Mouse (Mus musculus) frontal cortex, postnatal 36 days (tissue): ENCODE measurements around the gene Zfand2b.

ENCODE experiments used
- DNase-seq, 2 experiments: peaks; one replicate each; pipeline ENCODE4 v3.0.0; 2022; ENCODE audit warnings: low spot score in 2 of 2

Gene Zfand2b

DNA sequence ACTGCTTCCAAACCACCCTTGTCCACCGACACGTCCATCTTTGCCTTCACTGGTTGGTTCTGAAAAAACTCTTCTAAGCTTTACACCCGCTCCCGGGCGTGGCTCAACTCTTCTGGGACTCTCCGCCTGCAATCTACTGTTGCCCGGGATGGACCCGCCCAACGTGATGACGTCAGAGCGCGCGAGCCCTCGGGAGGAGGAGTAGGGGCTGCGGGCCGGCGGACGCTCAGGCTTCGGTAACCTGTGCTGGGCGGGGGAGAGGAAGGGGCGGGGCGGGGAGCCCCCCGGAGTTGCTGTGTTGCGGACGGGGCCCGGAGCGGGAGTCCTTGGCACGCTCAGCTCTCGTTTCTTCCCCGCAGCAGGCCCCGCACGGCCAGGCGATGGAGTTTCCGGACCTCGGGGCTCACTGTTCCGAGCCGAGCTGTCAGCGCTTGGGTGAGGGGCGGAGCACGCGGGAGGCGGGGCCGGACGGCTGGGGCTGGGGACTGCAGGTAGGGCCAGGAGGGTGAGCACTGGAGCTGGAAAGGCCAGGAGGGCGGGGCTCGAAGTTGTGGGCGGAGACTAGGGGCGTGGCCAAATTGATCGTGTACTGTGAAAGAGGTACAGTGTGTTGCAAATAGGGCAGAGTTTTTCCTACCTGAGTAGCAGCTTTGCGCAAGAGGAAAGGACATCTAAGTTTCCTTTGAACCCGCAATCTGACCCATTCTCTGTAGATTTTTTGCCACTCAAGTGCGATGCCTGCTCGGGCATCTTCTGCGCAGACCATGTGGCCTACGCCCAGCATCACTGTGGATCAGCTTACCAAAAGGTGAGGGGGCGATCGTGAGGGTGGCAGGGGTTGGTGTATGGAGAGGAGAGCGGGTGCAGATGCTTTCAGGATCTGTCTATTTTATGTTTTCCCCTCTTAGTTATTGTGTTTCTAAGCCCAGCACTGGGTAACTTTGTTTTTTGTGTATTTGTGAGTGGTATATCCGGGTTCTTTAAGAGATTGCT, at the start of gene Zfand2b:
Gene Zfand2b (plus strand): TSS at position 175 of the 993 bp plus-strand sequence.
- peak; percentile 92 to 93 for DNase-seq

GRCm38 (mm10) chr1:75122211-75122610, 46.2 kb upstream of the Zfand2b start:
- DNase-seq: no peak

- DNase-seq: peak; percentile 87 to 88
These were observed 43.8 kb upstream of the Zfand2b start, which contains the start of gene Nhej1 for GRCm38 (mm10) chr1:75124346-75125321. Nhej1 (minus strand) TSS chr1:75125200.

DNA sequence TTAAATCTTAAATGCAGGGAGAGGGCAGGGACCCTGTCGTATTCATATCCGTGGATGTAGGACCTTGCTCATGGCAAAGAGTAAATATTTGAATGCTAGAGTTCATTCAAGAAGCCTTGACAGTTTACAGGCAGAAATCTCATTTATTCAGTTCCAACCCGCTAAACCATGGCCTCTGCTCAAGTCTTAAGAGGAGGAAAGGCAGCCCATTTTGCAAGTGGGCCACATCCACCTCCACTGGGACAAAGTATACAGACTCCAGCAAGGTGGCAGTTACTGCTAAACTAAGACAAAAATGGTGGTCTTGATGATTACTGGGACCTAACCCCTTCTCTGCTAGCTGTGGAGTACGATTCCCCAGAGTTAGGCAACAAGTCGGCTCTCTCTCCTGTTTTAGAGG, 43.0 kb upstream of the Zfand2b start:
- no peak for DNase-seq

GRCm38 (mm10) chr1:75128641-75129040, 39.8 kb upstream of the Zfand2b start:
- DNase-seq: no peak

DNA sequence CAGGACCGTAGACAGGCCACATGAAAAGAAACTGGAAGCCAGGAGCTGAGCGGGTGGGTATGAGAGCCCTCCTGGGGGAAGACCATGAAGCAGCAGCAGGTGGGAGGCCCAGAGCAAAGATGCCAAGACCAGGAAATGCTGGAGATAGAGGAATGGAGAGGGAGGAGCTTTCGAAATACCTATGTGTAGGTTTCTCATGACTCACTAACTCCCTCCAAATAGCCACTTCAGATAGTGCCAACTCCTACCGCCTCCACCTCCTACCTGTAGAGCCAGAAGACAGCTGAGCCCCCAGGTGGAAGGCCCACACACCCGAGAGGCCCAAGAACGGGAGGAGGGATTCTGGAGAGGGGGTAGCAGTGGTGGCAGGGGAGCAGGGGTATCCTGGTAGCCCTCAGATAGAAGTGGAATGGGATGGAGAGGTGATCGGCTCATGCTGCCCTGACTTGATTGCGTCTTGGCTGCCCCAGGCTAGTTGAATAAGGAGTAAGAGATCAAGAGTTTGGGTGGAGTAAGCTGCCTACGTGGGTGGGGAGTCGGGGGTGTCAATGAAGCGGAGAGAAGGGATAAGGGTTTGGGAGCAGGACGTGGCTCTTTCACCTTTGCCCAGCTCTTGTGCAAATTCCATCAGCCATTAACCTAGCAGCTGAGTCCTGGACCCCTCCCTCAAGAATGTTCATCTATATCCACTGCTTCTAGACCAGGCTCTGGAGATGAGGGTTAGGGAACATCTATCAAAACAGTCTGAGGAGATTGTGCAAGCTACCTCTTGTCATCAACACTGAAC, 34.8 kb upstream of the Zfand2b start, which contains the start of gene Slc23a3:
Gene Slc23a3 (minus strand): TSS at position 470 of the 787 bp plus-strand sequence.
- DNase-seq: no peak

DNA sequence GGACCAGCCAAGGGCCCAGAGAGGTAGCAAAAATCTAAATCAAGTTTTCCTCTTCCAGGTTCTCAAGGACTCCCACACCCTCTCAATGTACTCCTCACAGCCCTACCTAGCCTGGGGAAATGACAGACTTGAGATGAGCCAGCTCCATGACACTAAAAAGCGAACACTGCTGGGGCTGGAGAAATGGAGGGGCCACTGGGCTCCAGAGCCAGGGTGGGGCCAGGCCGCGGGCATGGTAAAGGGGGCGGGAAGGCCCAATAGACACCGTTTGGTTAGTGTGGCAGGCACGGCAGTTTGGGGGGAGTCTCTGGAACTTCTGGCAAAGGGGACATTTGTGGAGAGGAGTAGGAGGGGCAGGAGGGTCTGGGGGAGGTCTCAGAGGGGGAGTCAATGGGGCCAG, 32.2 kb upstream of the Zfand2b start:
- no peak for DNase-seq

DNA sequence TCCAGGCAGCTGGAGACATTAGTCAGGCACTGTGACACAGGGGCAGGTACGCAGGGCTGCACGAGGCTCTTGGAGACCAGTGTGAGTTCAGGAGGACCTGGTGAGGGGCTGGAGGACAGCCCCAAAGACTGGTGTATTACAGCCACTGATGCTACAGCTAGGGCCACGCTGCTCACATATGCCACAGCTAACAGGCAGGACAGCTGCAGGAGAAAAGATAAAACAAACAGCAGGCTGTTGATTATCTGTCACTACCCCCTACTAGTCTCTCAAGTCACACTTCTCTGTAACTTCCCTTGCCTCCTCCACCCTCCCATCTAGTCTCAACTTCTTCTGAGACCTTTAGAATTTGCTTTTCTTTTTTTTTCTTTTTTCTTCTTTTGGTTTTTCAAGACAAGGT, 31.7 kb upstream of the Zfand2b start:
- DNase-seq: no peak

DNA sequence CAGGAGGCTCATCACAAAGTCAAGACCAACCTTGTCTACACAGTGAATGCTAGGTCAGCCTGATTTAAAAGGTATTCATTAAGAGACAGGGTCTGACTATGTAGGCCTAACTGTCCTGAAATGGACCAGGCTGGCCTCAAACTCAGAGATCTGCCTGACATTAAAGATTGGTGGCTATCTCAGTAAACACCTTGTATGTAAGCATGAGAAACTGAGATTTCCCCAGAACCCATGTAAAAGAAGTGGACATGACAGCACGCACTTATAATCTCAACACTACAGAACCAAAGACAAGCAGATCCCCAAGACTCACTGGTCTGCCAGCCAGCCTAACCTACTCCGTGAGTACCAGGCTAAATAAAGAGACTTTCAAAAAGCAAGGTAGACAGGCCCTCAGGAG, 30.0 kb upstream of the Zfand2b start:
- DNase-seq: no peak

DNA sequence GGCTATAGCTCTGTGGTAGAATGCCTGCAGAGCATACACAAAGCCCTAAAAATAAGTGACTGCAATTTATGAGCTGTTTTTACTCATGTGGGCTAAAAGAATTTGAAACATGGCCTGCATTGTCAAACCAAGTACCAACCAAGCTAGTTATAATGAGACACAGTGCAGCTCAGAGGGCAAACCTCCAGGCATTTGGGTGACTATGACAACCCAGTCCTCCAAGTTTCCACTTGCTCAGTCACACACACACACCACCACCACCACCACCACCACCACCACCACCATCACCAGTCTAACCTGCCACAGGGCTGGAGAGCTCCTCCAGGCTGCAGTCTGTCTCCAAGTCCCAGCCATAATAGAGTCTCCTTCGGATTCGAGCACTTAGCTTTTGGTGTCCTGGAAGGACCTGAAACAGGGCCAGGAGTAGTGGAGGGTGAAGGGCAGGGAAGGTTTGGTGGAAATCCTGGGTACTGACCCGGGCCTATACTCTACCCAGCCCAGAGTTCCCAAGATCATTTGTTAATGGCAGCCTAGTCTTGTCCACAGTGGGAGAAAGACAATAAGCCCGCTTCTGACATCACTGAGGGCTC, 27.8 kb upstream of the Zfand2b start:
- DNase-seq: no peak

DNA sequence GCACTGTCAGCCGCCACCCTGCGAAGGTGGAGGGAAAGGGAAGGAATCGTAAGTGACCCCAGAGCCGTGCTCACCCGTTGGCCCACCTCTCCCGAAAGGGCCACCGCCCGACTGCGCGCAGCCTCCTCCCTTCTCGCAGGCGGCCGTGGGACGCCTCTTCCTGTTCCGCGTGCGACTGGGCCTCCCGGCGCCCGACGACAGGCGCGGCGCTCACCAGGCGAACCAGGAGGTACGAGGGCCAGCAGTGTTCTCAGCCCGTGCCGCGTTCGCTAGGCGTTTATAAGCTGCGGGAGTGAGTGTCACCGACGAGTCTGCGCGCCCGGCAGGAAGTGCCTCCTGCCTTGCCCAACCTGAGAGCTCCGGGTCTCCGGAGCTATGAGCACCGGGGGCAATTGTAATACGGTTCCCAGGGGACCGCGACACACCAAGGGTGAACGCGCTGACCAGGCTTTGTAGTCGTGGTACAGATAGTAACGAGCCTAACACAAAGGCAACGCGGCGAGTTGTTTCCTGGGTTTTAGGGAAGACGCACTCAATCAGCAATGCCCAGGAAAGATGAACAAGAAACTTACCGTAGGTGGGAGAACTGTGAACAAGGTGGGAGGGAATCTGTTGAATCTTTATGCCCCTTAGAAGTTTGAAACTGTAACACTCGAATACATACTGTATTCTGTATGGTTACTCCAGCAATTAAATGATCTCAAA, 26.8 kb upstream of the Zfand2b start:
- DNase-seq: peak; percentile 63 to 71

- peak; percentile 95 to 96 for DNase-seq
These were observed 25.9 kb upstream of the Zfand2b start, which contains the start of the genes Cnppd1 and Retreg2 for GRCm38 (mm10) chr1:75142301-75143261. Cnppd1 (minus strand) TSS chr1:75142711. Retreg2 (plus strand) TSS chr1:75142778.

- DNase-seq: no peak
These were observed 22.9 kb upstream of the Zfand2b start for GRCm38 (mm10) chr1:75145589-75145988.

DNA sequence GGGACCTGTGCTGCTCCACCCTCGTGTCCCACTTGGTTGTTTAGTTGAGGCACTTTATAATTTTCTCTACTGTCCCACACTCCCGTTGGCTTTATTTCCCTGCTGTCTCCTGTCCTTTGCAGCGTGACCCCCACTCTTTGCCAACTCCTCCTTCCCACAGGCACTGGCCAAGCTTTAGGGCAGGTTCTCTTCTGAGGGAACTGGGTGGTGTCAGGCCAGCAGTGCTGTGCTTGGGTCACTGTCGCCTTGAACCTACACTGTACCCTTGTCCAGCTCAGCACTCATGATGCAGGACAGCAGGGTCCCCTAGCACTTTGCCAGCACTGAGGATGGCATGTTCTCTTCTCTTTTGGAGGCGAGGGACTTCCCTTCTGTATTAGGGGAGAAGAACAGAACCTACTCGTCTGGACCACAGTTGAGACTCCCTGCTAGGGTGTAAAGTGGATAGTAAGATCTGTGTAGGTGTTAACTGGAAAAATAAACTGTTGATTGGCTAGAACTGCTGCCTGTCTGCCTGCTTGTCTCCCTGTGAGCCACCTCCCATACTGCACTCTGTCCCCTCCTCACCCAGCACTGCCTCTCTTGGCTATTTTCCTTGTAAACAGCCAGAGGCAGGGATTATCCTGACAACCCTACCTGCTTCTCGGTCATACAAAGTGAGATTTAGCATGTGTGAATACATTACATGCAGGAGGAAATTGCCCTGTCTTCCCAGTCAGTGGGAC, 20.9 kb upstream of the Zfand2b start:
- no peak for DNase-seq

- DNase-seq: no peak
These were observed 19.7 kb upstream of the Zfand2b start for GRCm38 (mm10) chr1:75148727-75149126.

- no peak for DNase-seq
These were observed 12.6 kb upstream of the Zfand2b start for GRCm38 (mm10) chr1:75155837-75156236.

DNA sequence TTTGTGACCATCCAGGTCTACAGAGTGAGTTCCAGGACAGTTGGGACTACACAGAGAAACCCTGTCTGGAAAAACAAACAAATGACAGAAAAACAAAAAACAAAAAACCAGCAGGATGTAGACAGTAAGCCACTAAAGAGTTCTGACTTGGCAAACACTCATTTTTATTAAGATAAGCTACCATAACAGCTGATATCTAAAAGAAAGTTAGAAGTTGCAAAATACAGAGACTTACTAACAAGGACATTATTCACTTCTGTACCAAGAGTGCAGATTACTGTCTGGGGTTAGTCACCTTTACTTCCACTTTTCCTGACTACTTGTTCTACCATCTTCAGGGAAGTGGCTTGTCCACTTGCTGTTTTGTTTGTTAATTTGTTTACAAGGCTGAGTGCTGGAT, 9.5 kb upstream of the Zfand2b start:
- DNase-seq: no peak
